In genomic region chr9:74849195-74849978, GRCm38 (mm10) we compare ENCODE assay signal across 9 mouse cellular contexts. TPM values are rescaled to one million over a fixed set of nuclear protein-coding genes. Genes with fewer than 3 reads are reported as not detected.
A peak's percentile ranks its signal among the peaks of the same experiment; 100 is the strongest.
DNase-seq lines count a peak whose midpoint lies in the region; ATAC-seq lines count a peak whose summit lies in the region.
"Had no signal": no experiment of that assay in that cellular context is flagged by ENCODE, and none has a peak within 500 bp of the region (broad histone marks: within the 10 kb centered on the region; RNA-seq: fewer than 3 reads in every experiment).

No protein-coding gene starts in this region.

- H3K4me1 ChIP-seq in heart, embryonic 13.5 days: peaks cover 13% of the 10 kb centered on the region
- H3K4me1 ChIP-seq in embryonic facial prominence, embryonic 10.5 days: peaks cover 34% of the 10 kb centered on the region
- H3K4me1 ChIP-seq in intestine, embryonic 14.5 days (replicated peaks; ENCODE audit: control insufficient read depth, insufficient read depth, low read length): no peaks in the 10 kb centered on the region

- H3K27me3 ChIP-seq in heart, embryonic 13.5 days (replicated peaks): peaks cover 98% of the 10 kb centered on the region
- H3K27me3 ChIP-seq in embryonic facial prominence, embryonic 10.5 days (replicated peaks; ENCODE audit: low read depth, poor library complexity, severe bottlenecking): peaks cover 100% of the 10 kb centered on the region
- peaks cover 98% of the 10 kb centered on the region for H3K27me3 ChIP-seq in intestine, embryonic 14.5 days (replicated peaks; ENCODE audit: control insufficient read depth, insufficient read depth, low read length)

- ATAC-seq in heart, embryonic 13.5 days (ENCODE audit: extremely low read depth, insufficient number of reproducible peaks, low FRiP score, low TSS enrichment): no peak
- ATAC-seq in intestine, embryonic 14.5 days (replicated peaks; ENCODE audit: low FRiP score, low TSS enrichment, low read depth): 0 out of 2 replicates have a peak, but pooled peaks have one; percentile 32

- no peak for DNase-seq in heart, postnatal 4 days
- DNase-seq in embryonic facial prominence, embryonic 10.5 days (ENCODE audit: low spot score): peak; percentile 47
- peak; percentile 73 for DNase-seq in intestine, embryonic 14.5 days (ENCODE audit: low spot score)
- peak; percentile 60 for DNase-seq in neural tube, embryonic 10.5 days (ENCODE audit: extremely low spot score, low spot score)
- DNase-seq in cerebellum, adult 18-20 months: no peak
- no peak for DNase-seq in thymus, postnatal 0 days (ENCODE audit: low spot score)
- no peak for DNase-seq in frontal cortex, adult 2 months (ENCODE audit: extremely low spot score in 1 of 2, low spot score in 1 of 2)
- DNase-seq: cerebellum, adult 8-10 months had no signal

- H3K27ac ChIP-seq in heart, embryonic 13.5 days (replicated peaks): no peak overlapping the region
- peak overlapping the region; percentile 57 for H3K27ac ChIP-seq in embryonic facial prominence, embryonic 10.5 days (replicated peaks)
- no peak overlapping the region for H3K27ac ChIP-seq in intestine, embryonic 14.5 days (ENCODE audit: low read depth)

- WGBS in heart, embryonic 13.5 days: 2% methylated on average over 63 of the region's 63 CpGs
- WGBS in embryonic facial prominence, embryonic 10.5 days: under 1% methylated on average over 63 of the region's 63 CpGs
- 2% methylated on average over 59 of the region's 63 CpGs for WGBS in intestine, embryonic 14.5 days

- no peaks in the 10 kb centered on the region for H3K9me3 ChIP-seq in heart, embryonic 13.5 days
- no peaks in the 10 kb centered on the region for H3K9me3 ChIP-seq in embryonic facial prominence, embryonic 10.5 days
- no peaks in the 10 kb centered on the region for H3K9me3 ChIP-seq in intestine, embryonic 14.5 days (ENCODE audit: control insufficient read depth, low read length)

- peak overlapping the region; percentile 40 for H3K9ac ChIP-seq in heart, embryonic 13.5 days
- H3K9ac ChIP-seq in intestine, embryonic 14.5 days (ENCODE audit: low read length): no peak overlapping the region

- H3K36me3 ChIP-seq in heart, embryonic 13.5 days: no peaks in the 10 kb centered on the region
- H3K36me3 ChIP-seq in embryonic facial prominence, embryonic 10.5 days (replicated peaks): no peaks in the 10 kb centered on the region
- H3K36me3 ChIP-seq in intestine, embryonic 14.5 days (ENCODE audit: control insufficient read depth, insufficient read depth, low read length): no peaks in the 10 kb centered on the region

- peak overlapping the region; percentile 80 for H3K4me2 ChIP-seq in heart, embryonic 13.5 days
- H3K4me2 ChIP-seq in intestine, embryonic 14.5 days (ENCODE audit: low read length): peak overlapping the region; percentile 48

- H3K4me3 ChIP-seq in heart, embryonic 13.5 days: peak overlapping the region; percentile 54
- H3K4me3 ChIP-seq in embryonic facial prominence, embryonic 10.5 days: peak overlapping the region; percentile 57
- H3K4me3 ChIP-seq in intestine, embryonic 14.5 days (ENCODE audit: low read depth, low read length): peak overlapping the region; percentile 29

RNA-seq across cellular contexts. Expression of gene Onecut1, which starts 12.3 kb away (rescaled TPM):
- 0.08 and 0.11 TPM in 2 replicates for polyA plus RNA-seq in heart, embryonic 13.5 days (2015; fragmentation: Nextera tagmentation; extraction: Ambion mirVana)
- not detected for total RNA-seq in heart, postnatal 4 days (2021)
- 2.9 and 4.2 TPM in 2 replicates for polyA plus RNA-seq in embryonic facial prominence, embryonic 10.5 days (2016; fragmentation: Nextera tagmentation; extraction: Ambion mirVana)
- 0.47 and 2.0 TPM in 2 replicates for polyA plus RNA-seq in intestine, embryonic 14.5 days (2014; fragmentation: Nextera tagmentation; extraction: Ambion mirVana)
- not detected in 2 replicates for polyA plus RNA-seq in thymus, postnatal 0 days (2015; fragmentation: Nextera tagmentation; extraction: Ambion mirVana)
- 0.02 TPM in 1 of 2 replicates, not detected in the other for polyA plus RNA-seq in frontal cortex, adult 2 months (2012; rRNA removed)

Comparison
In these comparisons a context has a peak if more than half of its experiments do, and no peak if none do; other contexts are left out.
1. DNase-seq: peak in embryonic facial prominence, embryonic 10.5 days (single experiment), intestine, embryonic 14.5 days (single experiment) and neural tube, embryonic 10.5 days (single experiment); none in heart, postnatal 4 days (single experiment), cerebellum, adult 18-20 months (0 of 2), thymus, postnatal 0 days (single experiment) and frontal cortex, adult 2 months (0 of 2).
2. Peak in every context shown above with its lines, with median percentiles within 50 percentile points of each other: H3K4me3 ChIP-seq.